Mouse (Mus musculus) liver, embryonic 15.5 days (tissue): Measurements from ENCODE around the gene Rrp7a. TPM values are rescaled to one million over a fixed set of nuclear protein-coding genes. Genes with fewer than 3 reads are reported as not detected.

Experiments used
- ATAC-seq: fragments of 200-750 bp; cut with Nextera tagmentation; 2 replicates; pipeline ENCODE4 v1.8.0; 2017; ENCODE audit warnings: moderate number of reproducible peaks, mild to moderate bottlenecking, moderate library complexity; ENCODE audit not compliant: insufficient read depth
- H3K27ac ChIP-seq: fragments of 300-500 bp; sonication (generic); replicated peaks from 2 replicates; pipeline ENCODE4 v1.5.1; 2015; ENCODE audit warnings: mild to moderate bottlenecking, inconsistent platforms
- H3K27me3 ChIP-seq: fragments of 300-500 bp; sonication (generic); 2 replicates; pipeline ENCODE4 v1.6.1; 2015; ENCODE audit warnings: mild to moderate bottlenecking, inconsistent platforms
- H3K36me3 ChIP-seq: fragments of 300-500 bp; sonication (generic); replicated peaks from 2 replicates; pipeline ENCODE4 v1.6.1; 2015; ENCODE audit warnings: moderate library complexity, mild to moderate bottlenecking, inconsistent platforms
- H3K4me1 ChIP-seq: fragments of 300-500 bp; sonication (generic); replicated peaks from 2 replicates; pipeline ENCODE4 v1.6.1; 2015; ENCODE audit warnings: inconsistent platforms
- H3K4me2 ChIP-seq: fragments of 300-500 bp; sonication (generic); 2 replicates; pipeline ENCODE4 v1.6.1; 2015; ENCODE audit warnings: moderate library complexity, mild to moderate bottlenecking, inconsistent platforms
- H3K4me3 ChIP-seq: fragments of 300-500 bp; sonication (generic); replicated peaks from 2 replicates; pipeline ENCODE4 v1.5.1; 2015; ENCODE audit warnings: mild to moderate bottlenecking, inconsistent platforms
- H3K9ac ChIP-seq: fragments of 300-500 bp; sonication (generic); 2 replicates; pipeline ENCODE4 v1.6.1; 2015; ENCODE audit warnings: moderate library complexity, mild to moderate bottlenecking, inconsistent platforms
- H3K9me3 ChIP-seq: fragments of 300-500 bp; sonication (generic); replicated peaks from 2 replicates; pipeline ENCODE4 v1.6.1; 2016; ENCODE audit warnings: inconsistent platforms
- WGBS: fragments of 180-500 bp; shearing (Covaris S2); methylation state at CpG from one replicate; pipeline ENCODE4 v1.1.7; 2015; ENCODE audit warnings: mixed read lengths; ENCODE audit not compliant: insufficient replicate concordance; 5-methylcytosine and 5-hydroxymethylcytosine counted together
- polyA plus RNA-seq: library from polyadenylated mRNA; unstranded; fragments of >200 nt; fragmentation: Nextera tagmentation; extraction: Ambion mirVana; gene quantifications from 2 replicates; pipeline ENCODE4 v1.2.1, GENCODE M21; 2015

The Rrp7a gene
- polyA plus RNA-seq, 1 experiment from 2014 or later: 22.0 TPM

DNA sequence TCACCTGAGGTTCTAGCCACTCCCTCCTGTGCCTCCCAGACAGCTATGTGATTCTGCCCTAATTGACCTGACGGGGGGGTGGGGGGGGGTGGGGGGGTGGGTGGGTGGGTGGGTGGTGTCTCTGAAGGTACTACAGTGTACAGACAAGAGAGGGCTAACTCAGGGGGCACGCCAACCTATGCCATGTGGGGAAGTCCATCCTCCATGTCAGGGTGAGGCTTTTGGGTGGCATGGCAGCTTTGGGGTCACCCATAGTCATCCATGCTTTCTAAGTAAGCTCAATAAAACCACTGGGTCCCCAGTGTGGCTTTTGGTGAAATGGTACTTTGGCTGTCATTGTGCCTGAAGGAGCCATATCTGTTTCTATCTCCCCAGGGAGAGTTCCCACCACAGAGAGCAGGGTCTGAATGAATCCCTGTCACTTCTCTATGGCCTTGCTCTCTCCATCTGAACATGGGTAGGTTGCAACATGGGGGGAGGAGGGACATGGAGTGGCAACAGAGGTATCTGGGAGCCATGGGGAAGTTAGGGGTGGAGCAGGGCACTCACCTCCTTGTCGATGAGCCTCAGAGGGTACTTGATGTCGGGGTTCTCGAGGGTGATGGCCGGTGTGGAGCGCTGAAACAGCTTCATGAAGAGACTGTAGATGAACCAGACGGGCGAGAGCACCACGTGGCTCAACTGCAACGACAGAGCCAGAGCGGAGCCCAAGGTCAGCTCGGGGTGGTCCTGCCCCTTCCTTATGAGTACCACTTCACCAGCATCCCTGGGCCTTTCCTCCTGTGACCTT lies 43.1 kb upstream of the Rrp7a start:
- H3K27ac ChIP-seq: peak overlapping the region; percentile 95
- no peak for ATAC-seq
- H3K4me3 ChIP-seq: peak overlapping the region; percentile 86; the same call in 1 of the 2 replicates
- H3K4me2 ChIP-seq: peak overlapping the region; percentile 80
- H3K9me3 ChIP-seq: no peaks in the 10 kb centered on the region
- peaks cover 87% of the 10 kb centered on the region for H3K4me1 ChIP-seq
- no peaks in the 10 kb centered on the region for H3K27me3 ChIP-seq
- H3K9ac ChIP-seq: no peak overlapping the region; the same call in 1 of the 2 replicates
- peaks cover 67% of the 10 kb centered on the region for H3K36me3 ChIP-seq
- WGBS: 73% methylated on average over 13 of the region's 13 CpGs

DNA sequence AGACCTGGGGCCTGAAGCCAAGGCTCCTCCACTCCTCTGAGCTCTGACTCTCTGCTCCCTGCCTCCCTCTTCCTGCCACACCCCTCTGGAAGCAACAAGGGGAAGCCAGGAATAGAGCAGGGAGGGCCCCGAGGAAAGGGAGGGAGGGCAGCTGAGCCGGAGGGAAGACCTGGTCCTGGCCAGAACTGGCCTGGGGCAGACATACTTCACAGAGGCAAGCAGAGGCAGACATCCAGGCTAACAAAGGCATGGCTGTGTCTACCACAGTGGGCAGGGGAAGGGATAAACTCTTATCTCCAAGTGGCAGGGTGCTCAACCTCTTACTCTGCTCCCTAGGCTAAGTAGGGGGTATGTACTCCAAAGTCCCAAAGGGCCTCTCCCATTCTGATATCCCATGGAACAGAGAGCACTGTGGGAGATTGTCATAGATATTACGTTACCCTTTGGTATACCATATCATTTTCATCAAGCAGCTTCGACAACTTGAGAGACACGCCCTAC lies 42.4 kb upstream of the Rrp7a start:
- peak; percentile 85 for ATAC-seq
- no peaks in the 10 kb centered on the region for H3K9me3 ChIP-seq
- peaks cover 80% of the 10 kb centered on the region for H3K4me1 ChIP-seq
- peak overlapping the region; percentile 36 for H3K4me3 ChIP-seq
- peaks cover 74% of the 10 kb centered on the region for H3K36me3 ChIP-seq
- peak overlapping the region; percentile 80 for H3K4me2 ChIP-seq
- H3K9ac ChIP-seq: peak overlapping the region; percentile 54
- H3K27ac ChIP-seq: peak overlapping the region; percentile 95
- 18% methylated on average over 5 of the region's 5 CpGs for WGBS
- no peaks in the 10 kb centered on the region for H3K27me3 ChIP-seq

DNA sequence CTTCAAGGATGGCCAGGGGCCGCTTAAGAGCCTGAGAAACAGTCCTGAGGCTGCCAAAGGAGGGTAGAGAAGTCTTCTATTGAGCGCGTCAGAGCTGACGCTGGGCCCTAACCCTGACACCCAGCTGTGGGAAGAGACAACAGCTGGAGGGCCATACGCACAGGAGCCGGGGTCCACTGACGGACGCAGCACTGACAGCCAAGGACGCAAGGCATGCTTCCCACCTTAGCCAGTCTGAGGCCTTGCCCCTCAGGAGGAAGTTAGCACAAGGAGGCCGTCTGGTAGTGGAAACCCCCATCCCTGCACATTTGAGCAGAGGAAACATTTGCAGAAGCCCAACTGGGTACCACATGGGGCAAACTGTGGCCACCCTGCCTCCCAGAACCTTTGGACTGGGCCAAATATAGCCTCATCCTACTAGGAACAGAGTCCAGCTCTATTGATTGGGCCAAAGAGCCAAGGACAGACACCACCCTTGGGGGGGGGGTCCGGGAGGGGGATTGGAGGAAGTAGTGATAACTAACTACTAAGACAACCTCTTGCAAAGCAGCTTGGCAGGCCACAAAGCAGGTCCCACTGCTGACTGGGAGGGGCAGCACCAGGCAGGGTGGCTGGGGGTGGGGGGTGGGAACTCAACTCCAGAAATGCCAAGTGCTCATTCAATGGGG lies 40.4 kb upstream of the Rrp7a start:
- peak overlapping the region; percentile 39 for H3K27ac ChIP-seq

DNA sequence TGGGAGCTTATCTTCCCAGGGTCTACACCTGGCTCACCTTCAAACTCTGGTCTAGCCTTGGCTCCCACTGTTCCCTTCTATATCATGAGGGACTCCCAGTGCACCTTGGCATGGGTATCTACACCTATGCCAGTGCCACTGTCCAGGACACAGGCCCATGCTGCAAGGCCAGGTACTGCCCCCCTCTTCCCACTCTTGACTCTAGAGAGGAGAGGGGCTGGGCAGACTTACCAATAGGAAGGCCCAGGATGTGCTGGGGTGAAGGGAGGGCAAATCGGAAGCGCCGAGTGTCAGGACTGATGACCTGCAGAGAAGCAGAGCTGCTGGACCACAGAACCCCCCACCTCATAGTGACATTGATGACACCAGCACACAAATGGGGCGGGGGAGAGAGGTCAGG lies 39.4 kb upstream of the Rrp7a start:
- Histone ChIP-seq H3K9me3 (no peaks in the 10 kb centered on the region), H3K9ac (no peak overlapping the region), H3K4me2 (no peak overlapping the region), H3K4me3 (no peak overlapping the region), H3K4me1 (peaks cover 60% of the 10 kb centered on the region), H3K27ac (no peak overlapping the region), H3K27me3 (no peaks in the 10 kb centered on the region), H3K36me3 (peaks cover 92% of the 10 kb centered on the region)
- no peak for ATAC-seq
- WGBS: 89% methylated on average over 4 of the region's 4 CpGs

More for the DNA sequence above, 40.4 kb upstream of the Rrp7a start:
- Histone ChIP-seq H3K36me3 (peaks cover 91% of the 10 kb centered on the region), H3K9me3 (no peaks in the 10 kb centered on the region), H3K4me1 (peaks cover 68% of the 10 kb centered on the region), H3K4me2 (peak overlapping the region; percentile 34), H3K9ac (no peak overlapping the region), H3K27me3 (no peaks in the 10 kb centered on the region), H3K4me3 (no peak overlapping the region)
- WGBS: 70% methylated on average over 11 of the region's 11 CpGs
- no peak for ATAC-seq

DNA sequence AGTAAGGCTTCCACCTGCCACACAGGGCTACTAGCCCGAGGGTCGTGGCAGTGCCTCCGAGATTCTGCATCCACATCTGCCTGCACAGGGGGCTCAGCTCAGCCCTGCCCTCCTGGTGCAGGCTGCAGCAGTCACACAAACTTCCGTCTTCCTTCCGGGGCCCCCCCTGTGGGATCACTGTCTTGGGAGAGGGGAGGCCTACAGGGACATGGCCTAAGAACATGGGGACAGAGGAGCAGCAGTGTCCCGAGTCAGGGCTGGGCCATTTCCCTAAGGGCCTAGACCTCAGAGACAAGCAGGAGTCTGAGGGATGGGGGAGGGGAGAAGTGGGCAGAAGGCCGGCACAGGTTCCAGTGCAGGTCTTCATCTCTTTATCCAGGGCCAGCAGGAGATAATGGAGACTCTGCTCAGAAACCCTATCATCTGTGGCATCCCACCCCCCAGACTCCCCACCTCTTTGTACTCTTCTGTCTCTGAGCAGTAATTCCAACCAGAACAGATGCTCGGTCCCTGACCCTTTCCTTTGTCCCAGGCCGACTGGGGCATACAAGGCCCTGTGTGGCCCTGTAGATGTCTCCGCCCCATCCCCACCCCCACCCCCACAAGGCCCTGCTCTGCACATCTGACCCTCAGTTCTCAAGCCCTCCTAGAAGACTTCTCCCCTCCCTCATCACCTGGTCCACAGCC lies 38.6 kb upstream of the Rrp7a start:
- Histone ChIP-seq H3K4me3 (no peak overlapping the region), H3K4me2 (no peak overlapping the region), H3K4me1 (peaks cover 54% of the 10 kb centered on the region), H3K27me3 (no peaks in the 10 kb centered on the region), H3K27ac (no peak overlapping the region), H3K9me3 (no peaks in the 10 kb centered on the region), H3K36me3 (peaks cover 92% of the 10 kb centered on the region), H3K9ac (no peak overlapping the region)
- ATAC-seq: no peak
- WGBS: 79% methylated on average over 10 of the region's 10 CpGs

DNA sequence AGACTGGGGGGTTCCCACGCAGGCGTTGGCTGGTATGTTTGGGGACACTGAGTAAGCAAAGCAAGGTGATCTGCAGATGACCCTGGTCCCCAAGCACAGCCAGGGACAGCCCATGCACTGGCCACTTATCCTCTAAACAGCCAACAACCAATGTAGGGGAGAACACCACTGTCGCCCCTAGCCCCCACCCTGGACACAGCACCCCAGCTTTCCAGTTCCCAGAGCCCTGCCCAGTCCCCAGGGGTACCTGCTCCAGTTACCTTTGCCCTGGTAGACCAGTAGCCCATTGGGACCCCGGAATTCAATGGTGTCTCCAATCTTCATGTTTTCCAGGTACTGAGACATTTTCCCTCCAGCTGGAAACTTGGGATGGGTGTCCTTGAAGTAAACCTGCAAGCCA lies 38.0 kb upstream of the Rrp7a start:
- no peak for ATAC-seq
- Histone ChIP-seq H3K27me3 (no peaks in the 10 kb centered on the region), H3K4me3 (no peak overlapping the region), H3K9me3 (no peaks in the 10 kb centered on the region), H3K9ac (no peak overlapping the region), H3K27ac (no peak overlapping the region), H3K4me1 (peaks cover 50% of the 10 kb centered on the region), H3K4me2 (no peak overlapping the region), H3K36me3 (peaks cover 92% of the 10 kb centered on the region)
- WGBS: 82% methylated on average over 4 of the region's 4 CpGs

DNA sequence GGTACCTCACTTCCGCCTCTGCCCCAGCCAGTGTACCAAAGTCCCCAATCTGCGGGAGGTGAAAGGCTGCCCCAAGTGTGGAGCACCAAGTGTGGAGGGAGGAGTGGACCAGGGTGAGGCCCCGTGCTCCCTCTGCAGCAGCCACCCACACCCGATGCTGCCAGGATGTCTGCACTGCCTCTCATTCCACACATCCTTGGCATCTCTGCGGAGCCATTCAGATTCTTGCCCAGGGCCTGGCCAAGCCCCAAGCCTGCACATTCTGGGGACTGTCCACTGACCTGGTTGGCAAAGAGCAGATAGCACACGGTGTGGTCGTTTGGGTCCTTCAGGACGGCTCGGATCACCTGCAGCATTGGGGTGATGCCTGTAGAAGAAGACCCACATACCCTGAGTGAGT lies 37.2 kb upstream of the Rrp7a start:
- no peaks in the 10 kb centered on the region for H3K9me3 ChIP-seq
- WGBS: 92% methylated on average over 9 of the region's 9 CpGs
- H3K9ac ChIP-seq: no peak overlapping the region
- ATAC-seq: no peak
- no peak overlapping the region for H3K4me3 ChIP-seq
- peaks cover 93% of the 10 kb centered on the region for H3K36me3 ChIP-seq
- peaks cover 43% of the 10 kb centered on the region for H3K4me1 ChIP-seq
- H3K27me3 ChIP-seq: no peaks in the 10 kb centered on the region
- no peak overlapping the region for H3K4me2 ChIP-seq
- H3K27ac ChIP-seq: peak overlapping the region; percentile 19; the same call in 1 of the 2 replicates

DNA sequence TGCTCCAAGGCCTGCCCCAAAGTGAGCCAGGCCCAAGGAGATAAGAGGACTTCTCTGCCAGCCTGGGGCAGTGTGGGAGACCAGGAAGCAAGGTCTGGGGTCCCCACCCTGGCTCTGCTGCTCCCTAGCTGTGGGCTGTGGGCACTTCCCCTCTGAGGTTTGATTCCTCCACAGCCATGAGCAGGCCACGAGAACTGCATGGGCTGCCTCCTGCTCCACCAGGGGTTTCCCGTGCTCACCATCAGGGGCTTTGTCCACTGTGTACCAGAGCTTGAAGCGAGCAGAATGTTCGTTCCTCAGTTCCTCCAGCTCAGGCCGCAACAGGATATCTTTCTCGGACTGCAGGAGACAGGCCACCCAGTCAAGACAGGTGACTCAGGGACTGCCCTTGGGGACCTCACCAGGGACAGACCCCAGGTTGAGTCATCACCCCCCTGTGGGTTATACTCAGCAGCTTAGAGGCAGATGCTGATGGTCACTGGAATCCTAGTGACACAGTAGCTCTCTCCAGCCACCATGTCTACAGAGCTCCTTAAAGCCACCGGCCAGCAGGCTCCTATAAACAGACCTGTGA lies 36.1 kb upstream of the Rrp7a start:
- Histone ChIP-seq H3K9me3 (no peaks in the 10 kb centered on the region), H3K36me3 (peaks cover 99% of the 10 kb centered on the region), H3K27ac (peak overlapping the region; percentile 33), H3K27me3 (no peaks in the 10 kb centered on the region), H3K4me1 (peaks cover 37% of the 10 kb centered on the region), H3K4me2 (no peak overlapping the region), H3K4me3 (no peak overlapping the region), H3K9ac (no peak overlapping the region)
- WGBS: 71% methylated on average over 7 of the region's 7 CpGs
- ATAC-seq: no peak

DNA sequence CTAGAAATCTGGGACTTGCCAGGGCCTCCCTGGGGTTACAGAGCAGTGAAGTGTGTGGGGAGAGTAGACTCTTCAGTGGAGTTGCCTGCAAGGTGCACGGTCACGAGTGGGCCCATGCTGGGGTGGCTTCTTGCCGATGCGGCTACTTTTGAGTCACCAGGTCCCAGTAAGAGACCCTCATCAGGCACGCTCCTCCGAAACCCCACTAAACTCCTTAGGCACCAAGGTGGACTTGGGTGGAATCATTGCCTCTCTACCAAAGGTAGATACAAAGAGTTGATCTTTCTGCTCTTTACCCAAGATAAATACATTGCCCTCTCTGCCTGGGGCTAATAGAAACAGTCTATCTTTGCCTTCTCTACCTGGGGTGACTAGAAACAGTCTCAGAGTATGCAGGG lies 35.1 kb upstream of the Rrp7a start:
- Histone ChIP-seq H3K4me2 (no peak overlapping the region), H3K9ac (no peak overlapping the region), H3K27ac (no peak overlapping the region), H3K27me3 (no peaks in the 10 kb centered on the region), H3K4me1 (peaks cover 28% of the 10 kb centered on the region), H3K9me3 (no peaks in the 10 kb centered on the region), H3K36me3 (peaks cover 100% of the 10 kb centered on the region), H3K4me3 (no peak overlapping the region)
- ATAC-seq: no peak
- WGBS: 93% methylated on average over 6 of the region's 6 CpGs

DNA sequence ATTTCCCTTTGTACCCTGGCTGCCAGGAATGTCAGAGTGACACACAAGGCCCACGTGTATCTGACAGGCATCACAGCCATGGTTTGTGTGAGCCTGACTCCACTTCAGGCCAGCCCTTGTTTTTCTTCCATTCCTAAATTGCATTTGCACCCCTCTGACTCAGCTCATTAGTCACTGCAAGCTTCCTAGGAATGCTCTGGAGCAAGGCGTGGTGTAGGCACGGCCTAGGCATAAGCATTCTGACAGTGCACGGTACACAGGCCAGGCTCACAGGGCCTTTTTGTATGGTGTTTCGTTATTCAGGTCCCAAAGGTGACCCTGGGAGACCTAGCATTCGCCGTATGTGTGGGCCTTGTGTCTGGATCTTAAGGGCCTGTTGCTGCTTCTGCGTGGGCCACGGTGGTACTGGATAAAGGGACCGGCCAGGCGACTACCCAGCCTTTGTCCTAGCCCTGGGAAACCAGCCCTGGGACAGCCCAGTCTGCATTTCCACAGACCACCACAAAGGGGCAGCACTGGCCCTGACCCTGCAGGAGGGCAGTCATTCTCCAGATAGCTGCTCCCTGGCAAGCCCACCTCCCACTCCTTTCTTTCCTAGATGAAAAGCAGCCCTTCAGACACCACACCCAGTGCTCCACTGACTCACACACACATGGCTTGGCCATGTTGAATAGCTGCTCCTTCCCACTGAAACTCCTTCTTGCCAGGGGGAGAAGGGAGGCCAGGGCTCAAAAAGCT lies 34.5 kb upstream of the Rrp7a start:
- H3K4me3 ChIP-seq: no peak overlapping the region
- 81% methylated on average over 11 of the region's 11 CpGs for WGBS
- H3K27me3 ChIP-seq: no peaks in the 10 kb centered on the region
- H3K9me3 ChIP-seq: no peaks in the 10 kb centered on the region
- peaks cover 22% of the 10 kb centered on the region for H3K4me1 ChIP-seq
- H3K9ac ChIP-seq: no peak overlapping the region
- peaks cover 96% of the 10 kb centered on the region for H3K36me3 ChIP-seq
- no peak overlapping the region for H3K27ac ChIP-seq
- H3K4me2 ChIP-seq: no peak overlapping the region
- no peak for ATAC-seq
